Mouse (Mus musculus): ENCODE results near the gene Enpp5.

DNA sequence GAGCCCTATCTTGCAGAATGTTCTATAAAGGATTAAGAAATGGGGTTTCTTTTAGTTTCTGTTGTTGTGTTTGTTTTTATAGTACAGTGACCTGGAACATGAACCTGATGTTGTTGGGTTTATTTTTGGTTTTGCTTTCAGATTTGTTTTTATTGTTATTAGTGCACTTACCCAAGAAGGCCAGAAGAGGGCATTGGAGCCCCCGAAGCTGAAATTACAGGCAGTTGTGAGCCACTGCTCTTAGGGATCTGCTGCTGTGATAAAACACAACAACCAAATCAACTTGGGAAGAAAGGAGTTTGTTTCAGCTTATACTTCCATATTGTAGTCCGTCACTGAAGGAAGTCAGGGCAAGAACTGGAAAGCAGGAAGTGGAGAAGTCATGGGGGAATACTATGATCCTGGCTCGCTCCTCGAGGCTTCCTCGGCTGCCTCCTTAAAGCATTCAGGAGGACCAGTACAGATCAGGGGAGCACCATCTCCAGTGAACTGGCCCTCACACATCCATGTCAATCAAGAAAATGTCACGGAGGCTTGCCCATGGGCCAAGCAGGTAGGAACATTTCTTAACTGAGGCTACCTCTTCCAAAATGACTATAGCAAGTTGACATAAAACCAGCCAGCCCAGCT lies 2.4 kb upstream of the Enpp5 start:
- TF ChIP-seq E2F4 (IDR thresholded peaks at IDR 0.05; ENCODE audit: insufficient read depth) (no peak), MAX (IDR thresholded peaks at IDR 0.05; ENCODE audit: low read depth) (no peak), TCF3 (IDR thresholded peaks at IDR 0.05; ENCODE audit: insufficient read length, low read depth) (no peak)

Measured in myocyte (in vitro differentiated cells).